Mouse (Mus musculus) hematopoietic stem cell, adult 5-6 weeks (primary cell): ENCODE measurements at regions not wholly inside any gene's neighbourhood (a gene's known extent, or its start where the extent isn't known, plus 50 kb on each side); places are given as distances from the start of the nearest gene placed in this dataset.

ENCODE experiments used
- ATAC-seq, 2 experiments: fragments of 125-278 bp in 1 of 2; replicated peaks in 1 of 2; 2 replicates each; pipeline ENCODE4 v1.8.0; 2016 to 2017; ENCODE audit warnings: inconsistent platforms in 2 of 2, mild to moderate bottlenecking in 2 of 2, moderate number of reproducible peaks in 2 of 2, low read depth in 1 of 2, moderate TSS enrichment in 1 of 2; ENCODE audit not compliant: low FRiP score in 2 of 2, poor library complexity in 2 of 2, severe bottlenecking in 2 of 2, insufficient read depth in 1 of 2, low TSS enrichment in 1 of 2

GRCm38 (mm10) chr17:22795213-22795612 is 71.7 kb downstream of the Zfp945 start:
- no peak for ATAC-seq

GRCm38 (mm10) chr17:22784481-22784880 is 82.5 kb downstream of the Zfp945 start:
- ATAC-seq = peak; percentile 17 to 27; a peak in 1 of 4 replicates

- ATAC-seq = no peak
Observed at GRCm38 (mm10) chr17:22745736-22746135, 121.2 kb downstream of the Zfp945 start.

- ATAC-seq = peak; percentile 90 to 93
Observed at GRCm38 (mm10) chr17:22739581-22740178, 127.3 kb downstream of the Zfp945 start.

- peak in 1 of 2 experiments; percentile 4; a peak in 1 of 4 replicates for ATAC-seq
Observed at GRCm38 (mm10) chr17:22739173-22739572, 127.8 kb downstream of the Zfp945 start.

GRCm38 (mm10) chr17:22736360-22736759 is 130.6 kb downstream of the Zfp945 start:
- no peak for ATAC-seq
